Mouse (Mus musculus) intestine, embryonic 15.5 days (tissue): ENCODE measurements around the gene Tgfbr3l. TPM values are rescaled to one million over a fixed set of nuclear protein-coding genes. Genes with fewer than 3 reads are reported as not detected.

Experiments used
- ATAC-seq: fragments of 200-750 bp; cut with Nextera tagmentation; 2 replicates; pipeline ENCODE4 v1.8.0; 2017; ENCODE audit warnings: moderate TSS enrichment, moderate library complexity
- H3K27ac ChIP-seq: fragments of 300-500 bp; sonication (generic); 2 replicates; pipeline ENCODE4 v1.5.1; 2015; ENCODE audit warnings: mild to moderate bottlenecking, inconsistent platforms
- H3K27me3 ChIP-seq: fragments of 300-500 bp; sonication (generic); replicated peaks from 2 replicates; pipeline ENCODE4 v1.6.1; 2015; ENCODE audit warnings: inconsistent platforms
- H3K36me3 ChIP-seq: fragments of 300-500 bp; sonication (generic); 2 replicates; pipeline ENCODE4 v1.6.1; 2015; ENCODE audit warnings: inconsistent platforms
- H3K4me1 ChIP-seq: fragments of 300-500 bp; sonication (generic); replicated peaks from 2 replicates; pipeline ENCODE4 v1.6.1; 2015; ENCODE audit warnings: inconsistent platforms
- H3K4me2 ChIP-seq: fragments of 300-500 bp; sonication (generic); replicated peaks from 2 replicates; pipeline ENCODE4 v1.6.1; 2015; ENCODE audit warnings: mild to moderate bottlenecking, inconsistent platforms
- H3K4me3 ChIP-seq: fragments of 300-500 bp; sonication (generic); replicated peaks from 2 replicates; pipeline ENCODE4 v1.5.1; 2015; ENCODE audit warnings: inconsistent platforms
- H3K9ac ChIP-seq: fragments of 300-500 bp; sonication (generic); 2 replicates; pipeline ENCODE4 v1.6.1; 2015; ENCODE audit warnings: inconsistent platforms
- H3K9me3 ChIP-seq: fragments of 300-500 bp; sonication (generic); 2 replicates; pipeline ENCODE4 v1.6.1; 2016; ENCODE audit warnings: inconsistent platforms
- WGBS: fragments of 180-500 bp; shearing (Covaris S2); methylation state at CpG from one replicate; pipeline ENCODE4 v1.1.7; 2015; 5-methylcytosine and 5-hydroxymethylcytosine counted together
- polyA plus RNA-seq: library from polyadenylated mRNA; unstranded; fragments of >200 nt; fragmentation: Nextera tagmentation; extraction: Ambion mirVana; gene quantifications from 2 replicates; pipeline ENCODE4 v1.2.1, GENCODE M21; 2015

Gene Tgfbr3l
- polyA plus RNA-seq, 1 experiment from 2014 or later: 2.3 TPM

- under 1% methylated on average over 44 of the region's 44 CpGs for WGBS
Observed at GRCm38 (mm10) chr8:4216791-4217621, 31.0 kb upstream of the Tgfbr3l start, which contains the start of gene Prr36. Gene Prr36, minus strand, starts transcription at chr8:4217459.

DNA sequence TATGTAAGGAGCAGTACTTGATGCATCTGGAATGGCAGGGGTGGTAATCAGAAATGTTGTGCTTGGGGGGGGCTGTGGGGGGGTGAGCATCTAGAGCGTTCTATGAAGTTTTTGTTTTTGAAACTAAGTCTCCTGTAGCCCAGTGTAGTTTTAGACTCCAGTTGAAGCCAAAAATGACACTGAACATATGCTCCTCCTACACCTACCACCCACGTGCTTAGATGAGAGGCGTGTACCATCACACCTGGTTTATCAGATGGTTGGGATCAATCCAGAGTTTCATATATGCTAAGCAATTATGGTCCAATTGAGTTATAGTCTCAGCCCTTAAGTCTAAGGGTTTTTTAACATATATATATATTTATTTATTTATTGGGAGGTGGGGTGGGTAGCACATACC lies 28.4 kb upstream of the Tgfbr3l start:
- no peak for ATAC-seq
- Histone ChIP-seq H3K27me3 (peaks cover 23% of the 10 kb centered on the region), H3K4me2 (no peak overlapping the region), H3K36me3 (no peaks in the 10 kb centered on the region), H3K27ac (no peak overlapping the region), H3K4me3 (no peak overlapping the region), H3K4me1 (peaks cover 26% of the 10 kb centered on the region), H3K9ac (no peak overlapping the region), H3K9me3 (no peaks in the 10 kb centered on the region)
- 85% methylated on average over 3 of the region's 3 CpGs for WGBS

More at GRCm38 (mm10) chr8:4216791-4217621, 31.0 kb upstream of the Tgfbr3l start, which contains the start of gene Prr36:
- peaks cover 23% of the 10 kb centered on the region for H3K27me3 ChIP-seq
- H3K36me3 ChIP-seq: no peaks in the 10 kb centered on the region
- peak within 1 kb of the TSS; percentile 57 for H3K9ac ChIP-seq
- peak; percentile 18; the same call in 1 of the 2 replicates for ATAC-seq
- peak within 1 kb of the TSS; percentile 97 for H3K4me2 ChIP-seq
- 0 out of 2 replicates have a peak within 1 kb of the TSS, but pooled peaks have one; percentile 13 for H3K27ac ChIP-seq
- H3K9me3 ChIP-seq: no peaks in the 10 kb centered on the region
- peaks cover 45% of the 10 kb centered on the region for H3K4me1 ChIP-seq
- H3K4me3 ChIP-seq: peak within 1 kb of the TSS; percentile 49

GRCm38 (mm10) chr8:4222059-4222458 lies 26.0 kb upstream of the Tgfbr3l start:
- Histone ChIP-seq H3K4me3 (no peak overlapping the region), H3K4me1 (peaks cover 9% of the 10 kb centered on the region), H3K36me3 (no peaks in the 10 kb centered on the region), H3K9me3 (no peaks in the 10 kb centered on the region), H3K27ac (no peak overlapping the region), H3K4me2 (no peak overlapping the region), H3K9ac (no peak overlapping the region), H3K27me3 (peaks cover 8% of the 10 kb centered on the region)
- ATAC-seq: no peak

GRCm38 (mm10) chr8:4226323-4226722 lies 21.7 kb upstream of the Tgfbr3l start:
- Histone ChIP-seq H3K27ac (no peak overlapping the region), H3K9me3 (no peaks in the 10 kb centered on the region), H3K9ac (peak overlapping the region; percentile 35; the same call in 1 of the 2 replicates), H3K4me3 (peak overlapping the region; percentile 35), H3K27me3 (no peaks in the 10 kb centered on the region; the same call in 1 of the 2 replicates), H3K36me3 (no peaks in the 10 kb centered on the region), H3K4me2 (peak overlapping the region; percentile 70), H3K4me1 (peaks cover 4% of the 10 kb centered on the region; the same call in 1 of the 2 replicates)
- 29% methylated on average over 4 of the region's 4 CpGs for WGBS
- ATAC-seq: peak; percentile 32

GRCm38 (mm10) chr8:4226739-4227347 lies 21.2 kb upstream of the Tgfbr3l start, which contains the start of gene Lrrc8e:
Gene Lrrc8e, plus strand, starts transcription at chr8:4226827.
- no peaks in the 10 kb centered on the region for H3K36me3 ChIP-seq
- peak within 1 kb of the TSS; percentile 70 for H3K4me2 ChIP-seq
- peak; percentile 79 for ATAC-seq
- 4% methylated on average over 33 of the region's 33 CpGs for WGBS
- no peak within 1 kb of the TSS for H3K27ac ChIP-seq
- peaks cover 4% of the 10 kb centered on the region; the same call in 1 of the 2 replicates for H3K4me1 ChIP-seq
- peak within 1 kb of the TSS; percentile 35 for H3K9ac ChIP-seq
- peak within 1 kb of the TSS; percentile 35 for H3K4me3 ChIP-seq
- no peaks in the 10 kb centered on the region for H3K9me3 ChIP-seq
- no peaks in the 10 kb centered on the region; the same call in 1 of the 2 replicates for H3K27me3 ChIP-seq

- Histone ChIP-seq H3K4me1 (peaks cover 4% of the 10 kb centered on the region; the same call in 1 of the 2 replicates), H3K9ac (no peak overlapping the region), H3K27me3 (no peaks in the 10 kb centered on the region; the same call in 1 of the 2 replicates), H3K27ac (no peak overlapping the region), H3K4me2 (no peak overlapping the region), H3K9me3 (no peaks in the 10 kb centered on the region), H3K36me3 (no peaks in the 10 kb centered on the region), H3K4me3 (no peak overlapping the region)
- 90% methylated on average over 4 of the region's 4 CpGs for WGBS
- ATAC-seq: no peak
Observed at GRCm38 (mm10) chr8:4227919-4228318, 20.1 kb upstream of the Tgfbr3l start.

DNA sequence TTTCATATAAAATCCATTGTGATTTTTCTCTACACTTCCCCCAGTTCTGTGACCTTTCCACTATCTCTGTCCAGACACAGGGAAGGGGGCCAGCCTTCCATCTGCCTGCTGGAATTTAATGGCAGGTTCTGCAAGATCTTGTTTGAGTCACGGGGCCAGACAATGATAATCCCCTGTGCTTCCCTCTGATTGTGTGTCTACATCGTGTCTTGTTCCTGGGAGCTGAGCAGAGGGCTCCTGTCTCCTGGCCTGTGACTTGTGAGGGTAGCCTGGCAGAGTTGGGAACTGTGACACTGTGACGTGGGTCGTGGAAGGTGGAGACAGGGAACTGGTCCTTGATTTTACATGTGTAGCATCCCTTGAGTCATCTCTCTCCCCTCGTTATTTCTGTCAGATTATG lies 18.2 kb upstream of the Tgfbr3l start:
- no peak overlapping the region for H3K4me2 ChIP-seq
- no peak for ATAC-seq
- H3K4me3 ChIP-seq: no peak overlapping the region
- no peaks in the 10 kb centered on the region for H3K9me3 ChIP-seq
- peaks cover 4% of the 10 kb centered on the region; the same call in 1 of the 2 replicates for H3K4me1 ChIP-seq
- no peak overlapping the region for H3K27ac ChIP-seq
- H3K36me3 ChIP-seq: no peaks in the 10 kb centered on the region
- no peak overlapping the region for H3K9ac ChIP-seq
- H3K27me3 ChIP-seq: no peaks in the 10 kb centered on the region; the same call in 1 of the 2 replicates
- 67% methylated on average over 5 of the region's 5 CpGs for WGBS

DNA sequence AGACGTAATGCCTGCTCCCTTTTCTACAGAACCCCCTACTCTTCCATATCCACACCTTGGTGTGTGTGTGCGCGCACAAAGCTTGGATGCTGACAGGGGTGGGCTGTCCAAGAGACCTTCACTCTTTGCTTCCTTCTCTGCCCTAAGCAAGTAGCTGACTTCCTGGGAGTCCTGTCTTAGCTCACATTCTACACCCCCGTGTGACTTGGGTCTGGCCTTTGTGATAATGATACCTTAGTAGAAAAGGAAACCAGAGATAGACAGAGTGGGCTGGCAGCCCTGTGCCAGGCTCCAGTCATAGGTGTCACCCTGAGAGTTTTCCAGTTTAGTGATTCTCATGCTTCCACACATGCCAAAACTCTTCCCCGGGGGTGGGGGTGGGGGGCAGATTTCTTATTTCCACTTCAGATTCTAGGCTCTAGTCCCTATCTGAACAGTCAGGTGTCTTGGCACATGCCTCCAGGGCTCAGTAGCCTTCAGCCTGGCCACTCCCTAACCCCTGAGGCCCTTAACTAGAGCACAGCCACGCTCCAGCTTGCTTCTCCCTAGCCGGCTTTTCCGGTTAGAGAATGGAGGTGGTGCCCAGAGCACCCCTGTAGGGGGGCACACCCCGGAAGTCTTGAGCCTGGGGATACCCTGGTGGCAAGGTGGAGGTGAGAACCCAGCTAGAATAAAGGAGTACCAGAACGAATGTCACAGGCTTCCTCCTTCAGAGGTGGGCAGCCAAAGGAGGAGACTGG lies 17.2 kb upstream of the Tgfbr3l start:
- no peak overlapping the region for H3K9ac ChIP-seq
- peak; percentile 71 for ATAC-seq
- no peaks in the 10 kb centered on the region; the same call in 1 of the 2 replicates for H3K27me3 ChIP-seq
- no peaks in the 10 kb centered on the region for H3K9me3 ChIP-seq
- H3K4me2 ChIP-seq: no peak overlapping the region
- no peak overlapping the region for H3K27ac ChIP-seq
- H3K36me3 ChIP-seq: no peaks in the 10 kb centered on the region
- H3K4me1 ChIP-seq: peaks cover 4% of the 10 kb centered on the region; the same call in 1 of the 2 replicates
- no peak overlapping the region for H3K4me3 ChIP-seq
- 51% methylated on average over 10 of the region's 10 CpGs for WGBS

DNA sequence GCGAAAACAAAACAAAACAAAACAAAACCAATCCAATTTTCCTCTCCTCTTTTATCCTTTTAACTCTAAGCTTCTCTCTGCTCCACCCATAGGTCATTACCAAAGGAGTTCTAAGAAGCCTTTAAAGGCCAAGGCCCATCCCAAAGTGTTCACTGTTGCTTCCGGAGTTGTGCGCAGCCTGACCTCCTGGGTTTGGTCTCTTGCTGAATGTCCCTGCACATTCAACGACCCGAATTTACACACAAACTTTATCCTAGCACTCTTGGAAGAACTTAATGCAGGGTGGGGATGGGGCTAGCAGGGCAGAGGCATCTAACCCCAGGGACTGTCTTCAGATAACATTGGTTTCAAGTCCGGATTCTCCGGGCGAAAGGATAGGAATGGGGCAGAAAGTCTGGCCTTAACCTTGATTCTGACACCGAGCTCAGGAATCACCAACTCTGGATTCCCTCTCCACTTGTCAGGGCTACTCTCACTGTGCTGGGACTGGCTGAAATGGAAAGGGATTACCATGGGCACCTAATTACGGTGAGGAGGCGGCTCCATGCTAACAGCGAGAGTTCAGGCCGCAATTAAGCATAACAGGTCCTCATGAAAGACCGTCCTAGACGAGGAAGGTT lies 10.1 kb upstream of the Tgfbr3l start:
- no peaks in the 10 kb centered on the region for H3K27me3 ChIP-seq
- peaks cover 12% of the 10 kb centered on the region for H3K36me3 ChIP-seq
- H3K27ac ChIP-seq: peak overlapping the region; percentile 89
- ATAC-seq: peak; percentile 0; the same call in 1 of the 2 replicates
- peak overlapping the region; percentile 61 for H3K9ac ChIP-seq
- H3K4me2 ChIP-seq: peak overlapping the region; percentile 72
- peak overlapping the region; percentile 67 for H3K4me3 ChIP-seq
- 20% methylated on average over 15 of the region's 15 CpGs for WGBS
- peaks cover 22% of the 10 kb centered on the region for H3K4me1 ChIP-seq
- H3K9me3 ChIP-seq: no peaks in the 10 kb centered on the region

- peak; percentile 95 for ATAC-seq
- H3K9ac ChIP-seq: peak within 1 kb of the TSS; percentile 74
- H3K9me3 ChIP-seq: no peaks in the 10 kb centered on the region
- H3K36me3 ChIP-seq: peaks cover 18% of the 10 kb centered on the region
- peaks cover 22% of the 10 kb centered on the region for H3K4me1 ChIP-seq
- H3K4me2 ChIP-seq: peak within 1 kb of the TSS; percentile 79
- no peaks in the 10 kb centered on the region for H3K27me3 ChIP-seq
- peak within 1 kb of the TSS; percentile 93 for H3K27ac ChIP-seq
- H3K4me3 ChIP-seq: peak within 1 kb of the TSS; percentile 67
- under 1% methylated on average over 70 of the region's 71 CpGs for WGBS
Observed at GRCm38 (mm10) chr8:4238434-4239192, 9.4 kb upstream of the Tgfbr3l start, which contains the start of the genes Map2k7 and Gm49320. Gene Map2k7, plus strand, starts transcription at chr8:4238740. Gene Gm49320, plus strand, starts transcription at chr8:4238865.
